Mouse (Mus musculus) right cerebral cortex, adult 2 months (tissue): ENCODE results near the gene Cfap97d1.

Experiments used
- DNase-seq, 2 experiments: peaks; one replicate each; pipeline ENCODE4 v3.0.0; 2021 to 2022; ENCODE audit warnings: low spot score in 2 of 2

The Cfap97d1 gene

DNA sequence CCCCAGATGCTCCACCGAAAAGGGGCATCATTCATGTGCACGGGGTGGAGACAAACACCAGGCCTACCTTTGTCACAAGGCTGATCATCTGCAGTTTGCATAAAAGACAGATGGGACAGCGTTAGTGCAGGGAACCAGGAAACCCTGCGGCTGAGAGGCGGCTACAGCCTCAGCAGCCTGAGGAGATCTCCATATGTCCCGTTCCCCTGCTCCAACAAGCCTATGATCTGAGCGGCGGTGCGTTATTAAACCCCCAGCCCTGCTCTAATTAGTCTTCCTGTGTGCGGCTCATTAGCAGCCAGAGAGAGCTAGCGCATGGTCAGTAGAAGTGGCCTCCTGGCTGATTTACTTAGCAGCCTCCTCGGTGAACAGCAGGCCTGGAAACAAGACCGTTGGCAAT, 26.1 kb downstream of the Cfap97d1 start:
- DNase-seq, result peak in 1 of 2 experiments; percentile 40

DNA sequence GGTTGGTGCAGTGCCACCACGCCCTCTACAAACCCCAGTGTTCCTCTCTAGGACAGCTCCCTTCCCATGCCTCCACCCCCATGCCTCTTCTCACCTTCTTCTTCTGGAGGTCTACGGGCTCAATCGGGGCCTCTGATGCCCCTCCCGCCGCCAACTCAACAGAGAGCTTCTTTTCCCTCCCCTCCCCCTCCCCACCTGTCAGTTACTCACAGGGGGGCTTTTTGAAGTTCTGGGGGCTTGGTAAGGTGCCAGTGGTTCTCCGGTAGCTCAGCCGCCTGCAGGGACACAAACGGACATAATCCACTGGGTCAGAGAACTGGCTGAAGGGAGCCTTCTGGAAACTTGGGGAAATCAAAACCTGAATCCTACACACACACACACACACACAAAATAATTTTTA, 27.4 kb downstream of the Cfap97d1 start:
- no peak for DNase-seq

DNA sequence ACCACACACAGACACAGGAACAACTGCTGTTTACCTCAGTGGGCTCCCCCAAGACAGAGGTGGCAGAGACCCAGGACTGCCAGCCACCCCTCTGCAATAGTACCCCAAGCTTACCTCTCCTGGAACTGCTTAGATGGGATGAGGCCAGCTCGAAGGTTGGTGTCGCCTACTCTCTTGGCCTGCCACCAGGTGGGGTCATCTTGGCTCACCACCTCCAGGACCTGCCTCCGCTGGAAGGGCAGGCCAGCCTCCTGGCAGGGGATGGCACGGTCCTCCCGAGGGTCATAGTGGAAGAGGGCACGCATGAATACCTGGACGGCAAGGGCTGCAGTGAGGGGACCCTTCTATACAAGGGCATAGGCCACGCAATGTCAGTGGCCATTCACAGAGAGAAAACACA, 29.1 kb downstream of the Cfap97d1 start:
- DNase-seq, result no peak

DNA sequence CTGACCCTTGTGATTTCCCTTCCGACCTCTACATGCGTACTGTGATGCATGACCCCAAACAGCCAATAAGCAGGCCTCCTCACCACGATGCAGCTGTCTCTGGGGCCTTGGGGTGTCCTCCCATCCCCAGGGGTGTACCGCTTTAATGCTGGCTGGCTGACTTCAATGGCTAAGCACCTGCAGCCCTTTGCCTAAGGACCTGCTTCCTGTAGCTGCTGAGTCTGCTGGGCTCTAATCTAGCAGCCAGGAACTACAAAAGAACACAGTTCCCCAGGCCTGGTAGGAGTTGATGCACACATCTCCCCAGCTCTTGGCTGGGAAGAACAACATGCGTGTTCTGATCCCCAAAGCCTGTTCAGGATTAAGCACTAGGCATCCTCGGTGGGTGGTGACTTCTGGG, 31.4 kb downstream of the Cfap97d1 start:
- DNase-seq, result no peak

DNA sequence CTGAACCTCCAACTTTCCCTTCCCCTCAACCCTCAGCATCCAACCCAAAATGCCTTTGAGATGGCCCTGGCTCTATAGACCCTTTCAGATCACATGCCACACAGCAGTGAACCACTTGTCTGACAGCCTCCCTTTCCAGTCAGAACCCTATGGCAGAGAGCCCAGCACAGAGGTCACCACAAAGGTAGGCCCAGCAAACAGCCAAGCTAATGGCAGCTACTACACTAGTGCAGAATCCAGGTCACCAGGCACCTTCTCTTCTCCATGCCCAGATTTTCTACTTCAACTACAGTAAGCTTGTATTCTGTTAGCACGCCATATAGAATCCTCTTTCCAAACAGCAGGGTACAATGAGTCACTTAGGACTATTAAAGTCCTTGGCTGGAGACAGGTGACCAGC, 32.1 kb downstream of the Cfap97d1 start:
- DNase-seq, result no peak

DNA sequence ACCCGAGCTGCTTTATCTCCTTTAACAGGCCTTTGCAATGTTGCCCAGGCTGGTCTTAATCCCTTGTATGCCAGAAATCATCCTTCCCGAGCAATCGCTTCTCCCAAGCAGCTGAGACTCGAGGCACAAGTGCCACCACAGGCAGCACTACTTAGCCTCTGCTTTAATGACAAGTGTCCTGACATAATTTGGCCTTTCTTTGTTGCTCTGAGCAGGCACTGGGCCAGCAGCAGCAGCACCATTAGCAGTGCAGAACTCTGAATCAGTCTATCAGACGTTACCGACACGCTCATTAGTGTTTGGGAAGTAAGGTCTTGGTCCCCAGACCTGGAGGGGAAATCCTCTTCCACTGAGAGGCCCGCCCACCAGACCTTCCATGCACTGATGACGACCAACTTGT, 35.7 kb downstream of the Cfap97d1 start:
- no peak for DNase-seq

DNA sequence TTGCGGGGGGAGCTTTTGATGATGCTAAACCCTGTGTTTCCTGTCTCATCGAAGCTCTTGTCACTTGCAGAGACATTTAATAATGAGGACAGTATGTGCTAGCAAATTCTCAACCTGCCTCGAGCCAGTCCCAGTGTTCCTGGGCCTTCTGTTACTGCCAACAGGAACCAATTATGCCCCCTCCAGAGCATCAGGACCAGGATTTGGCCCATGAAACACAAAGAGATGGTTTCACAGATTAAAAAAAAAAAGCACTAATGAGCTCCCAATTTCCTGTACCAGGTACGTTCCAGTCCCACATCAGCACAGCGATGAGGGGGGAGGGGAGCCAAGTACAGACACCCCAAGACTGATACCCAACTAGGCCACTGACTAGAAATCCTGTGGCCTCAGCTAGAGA, 37.1 kb downstream of the Cfap97d1 start:
- DNase-seq, result no peak

DNA sequence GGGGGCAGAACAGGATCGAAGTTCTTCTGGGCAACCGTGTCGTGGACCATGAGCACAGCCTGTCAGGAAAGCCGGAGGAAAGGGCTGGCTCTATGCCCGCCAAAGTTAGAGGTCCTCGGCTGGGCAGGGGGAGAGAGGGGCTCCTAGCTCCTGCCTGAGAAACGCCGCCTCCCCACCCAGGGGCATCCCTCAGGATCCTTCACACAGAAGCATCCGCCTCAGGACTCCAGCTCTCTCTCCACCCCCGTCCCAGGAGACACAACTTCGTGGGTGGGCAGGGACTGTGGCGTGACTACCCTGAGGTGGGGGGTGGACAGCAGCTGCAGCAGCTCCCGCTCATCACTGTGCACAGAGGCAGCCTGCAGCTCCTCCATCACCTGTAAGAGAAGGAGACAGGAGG, 39.3 kb downstream of the Cfap97d1 start:
- peak; percentile 60 to 64 for DNase-seq

DNA sequence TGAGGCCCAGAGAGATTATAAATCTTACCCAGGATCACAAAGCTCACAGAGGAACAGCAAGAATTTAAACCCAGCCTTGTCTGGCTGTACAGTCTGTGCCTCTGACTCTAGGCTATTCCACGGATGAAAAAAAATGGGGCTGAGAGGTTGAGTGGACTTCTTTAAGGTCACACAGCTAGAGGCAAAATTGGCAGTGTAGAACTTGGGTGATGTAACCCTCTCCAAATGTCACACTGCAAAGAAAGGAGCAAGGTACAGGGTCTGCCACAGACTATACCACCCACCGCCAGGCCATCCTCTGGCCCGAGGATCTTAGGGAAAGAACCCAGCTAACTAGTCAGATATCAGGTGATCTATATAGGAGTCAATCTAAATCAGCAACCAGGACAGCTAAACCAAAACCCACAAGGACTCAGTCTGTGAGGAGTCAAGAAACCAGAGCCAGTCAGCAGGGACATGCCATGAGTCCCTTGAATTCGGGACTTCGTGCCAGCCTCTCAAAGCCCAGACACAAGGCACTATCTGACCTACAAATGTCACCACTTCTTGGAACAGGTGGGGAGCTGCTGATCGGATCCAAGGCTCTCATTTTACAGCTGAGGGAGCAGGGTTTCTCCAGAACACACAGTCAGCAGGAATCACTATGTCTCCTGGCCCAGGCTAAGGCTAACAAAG, 40.1 kb downstream of the Cfap97d1 start:
- no peak for DNase-seq

DNA sequence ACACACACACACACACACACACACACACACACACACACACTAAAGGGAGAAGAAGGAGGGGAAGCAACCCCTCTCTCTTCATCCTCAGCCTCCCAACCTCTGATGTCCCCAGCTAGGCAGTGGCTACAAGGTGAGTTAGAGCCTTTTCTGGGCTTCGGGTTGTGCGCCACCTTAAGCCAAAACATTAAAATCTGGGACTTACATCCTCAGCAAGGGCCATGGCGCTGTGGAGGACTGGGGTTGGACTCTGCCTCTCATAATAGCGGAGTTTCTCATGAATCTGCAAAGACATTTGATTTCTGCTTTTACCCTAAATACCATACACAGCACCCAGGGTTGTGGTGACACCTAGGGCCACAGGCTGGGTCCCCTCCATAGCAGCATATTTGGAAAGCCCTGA, 40.8 kb downstream of the Cfap97d1 start:
- DNase-seq, result no peak

DNA sequence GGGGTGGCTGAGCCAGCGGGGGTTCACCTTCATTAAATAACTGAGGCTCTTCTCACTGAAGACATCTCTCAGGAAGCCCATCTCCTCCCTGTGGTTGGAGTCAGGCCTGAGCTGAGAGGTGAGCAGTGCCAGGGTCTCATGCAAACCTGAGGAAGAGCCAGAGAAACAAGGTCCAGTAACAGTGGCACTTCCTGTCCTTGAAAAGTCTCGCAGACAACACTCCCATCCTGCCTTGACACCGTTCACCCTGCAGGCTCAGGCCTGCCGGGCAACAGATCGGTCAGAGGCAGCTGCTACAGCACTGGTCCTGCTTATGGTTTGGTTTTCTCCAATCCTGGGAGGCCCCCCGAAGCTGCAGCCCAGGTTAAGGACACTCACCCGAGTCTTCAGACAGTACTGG, 41.3 kb downstream of the Cfap97d1 start:
- no peak for DNase-seq

DNA sequence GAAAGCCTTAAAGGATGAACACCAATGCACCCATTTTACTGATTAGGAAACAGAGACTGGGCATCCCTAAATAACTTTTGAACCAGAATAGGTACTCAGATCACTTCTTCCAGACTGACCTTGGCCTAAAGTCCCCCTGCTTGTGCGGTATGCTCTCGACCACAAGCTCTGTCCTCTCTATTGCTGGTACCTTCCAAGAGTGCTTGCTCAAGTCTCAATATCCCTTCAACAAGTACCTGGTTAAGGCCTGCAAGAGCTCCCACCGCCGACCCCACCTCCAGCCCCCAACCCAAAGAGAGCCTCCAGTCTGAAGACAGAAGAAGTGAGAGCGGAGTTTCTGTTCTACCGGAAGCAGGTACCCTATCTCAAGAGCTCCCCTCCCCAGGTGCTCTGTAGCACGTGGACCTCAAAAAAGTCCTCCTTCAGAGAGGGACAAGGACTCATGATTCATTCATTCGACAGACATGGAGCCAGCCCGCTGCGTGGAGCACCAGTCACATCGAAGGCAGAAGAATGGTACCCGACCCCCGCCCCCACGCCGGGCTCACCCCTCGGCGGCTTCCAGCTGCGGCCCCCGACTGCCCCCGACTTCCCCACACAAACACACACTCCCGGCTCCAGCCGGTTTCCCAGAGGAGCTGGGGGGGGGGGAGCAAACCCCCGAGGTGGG, 42.0 kb downstream of the Cfap97d1 start:
- peak in 1 of 2 experiments; percentile 42 for DNase-seq

DNA sequence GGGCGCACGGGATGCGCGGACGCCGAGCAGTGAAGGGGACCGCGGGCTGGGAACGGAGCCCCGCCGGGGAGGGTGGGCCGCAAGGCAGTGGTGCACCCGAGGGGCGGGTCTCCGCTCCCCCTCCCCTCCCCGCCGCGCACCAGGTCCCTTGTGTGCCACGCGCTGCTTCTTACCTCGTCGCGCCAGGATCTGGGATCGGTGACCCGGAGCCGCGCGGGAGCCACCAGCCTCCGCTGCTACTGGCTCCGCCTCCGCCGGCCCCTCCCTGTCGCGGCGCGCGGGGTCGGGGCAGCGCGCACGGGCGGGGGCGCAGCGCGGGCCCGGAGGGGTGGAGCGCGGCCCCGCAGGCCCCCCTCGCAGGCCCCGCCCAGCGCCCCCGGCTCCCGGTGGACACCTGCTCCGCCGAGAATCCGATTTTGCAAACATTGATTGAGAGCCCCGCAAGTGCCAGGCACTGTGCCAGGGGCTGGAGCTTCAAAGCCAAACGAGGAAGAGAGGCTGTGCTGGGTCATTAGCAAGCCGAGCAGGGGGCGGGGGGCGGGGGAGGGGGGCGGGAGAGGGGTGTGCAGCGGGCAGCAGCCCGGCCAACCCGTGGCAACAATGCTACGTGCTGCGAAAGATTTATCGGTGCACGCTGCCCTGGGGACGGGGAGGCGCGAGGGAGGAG, 42.7 kb downstream of the Cfap97d1 start:
- DNase-seq, result peak; percentile 56 to 60

DNA sequence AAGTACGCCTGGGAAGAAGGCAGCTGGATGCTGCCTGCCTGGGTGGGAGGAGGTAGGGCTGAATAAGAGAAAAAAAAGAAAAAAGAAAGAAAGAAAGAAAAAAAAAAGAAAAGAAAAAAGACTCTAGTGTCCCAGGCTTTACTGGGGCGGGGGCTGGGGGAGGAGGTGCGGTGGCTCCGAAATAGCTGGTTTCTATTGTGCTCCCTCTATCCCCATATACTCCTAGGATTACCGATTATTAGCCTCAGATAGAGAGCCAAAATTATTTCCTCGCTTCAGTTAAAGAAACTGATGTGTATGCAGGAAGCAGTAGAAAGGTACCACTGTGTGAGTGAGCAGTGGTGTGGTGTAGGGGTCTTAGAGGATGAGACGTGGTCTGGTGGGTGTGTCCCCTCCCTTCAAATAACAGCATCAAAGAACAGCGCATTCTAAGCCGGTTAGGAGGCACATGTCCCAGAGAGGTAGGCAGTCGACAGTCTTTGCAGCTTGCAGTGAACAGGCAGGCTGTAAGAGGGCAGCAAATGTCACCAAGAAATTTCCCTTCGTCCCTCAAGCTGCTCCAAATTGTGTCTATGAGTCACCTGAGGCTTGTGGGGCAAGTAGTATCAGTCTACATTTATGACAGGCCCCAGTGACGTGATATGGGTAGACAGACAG, 43.4 kb downstream of the Cfap97d1 start:
- no peak for DNase-seq

DNA sequence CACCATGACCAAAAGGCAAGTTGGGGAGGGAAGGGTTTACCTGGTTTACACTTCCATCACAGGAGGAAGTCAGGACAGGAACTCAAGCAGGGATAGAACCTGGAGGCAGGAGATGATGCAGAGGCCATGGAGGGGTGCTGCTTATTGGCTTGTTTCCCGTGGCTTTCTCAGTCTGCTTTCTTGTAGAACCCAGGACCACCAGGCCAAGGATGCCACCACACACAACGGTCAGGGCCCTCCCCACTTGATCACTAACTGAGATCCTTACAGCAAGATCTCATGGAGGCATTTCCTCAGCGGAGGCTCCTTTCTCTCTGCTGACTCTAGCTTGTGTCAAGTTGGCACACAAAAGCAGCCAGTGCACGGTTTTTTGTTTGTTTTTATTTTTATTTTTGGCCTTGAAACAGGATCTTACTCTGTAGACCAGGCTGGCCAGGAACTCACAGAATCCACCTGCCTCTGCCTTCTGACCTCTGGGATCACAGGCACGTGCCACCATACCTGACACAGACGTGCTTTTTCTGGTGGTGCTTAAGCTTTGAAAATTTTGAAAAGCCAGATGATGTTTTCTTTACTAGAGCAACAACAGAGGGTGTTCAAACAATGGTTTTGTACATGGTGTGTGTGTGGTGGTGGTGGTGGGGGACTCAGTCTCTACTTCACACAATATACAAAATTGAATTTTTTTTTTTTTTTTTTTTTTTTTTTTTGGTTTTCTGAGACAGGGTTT, 44.2 kb downstream of the Cfap97d1 start, which contains the start of gene Mpp3:
Mpp3 (minus strand) TSS at position 375 of the 730 bp plus-strand sequence.
- no peak for DNase-seq

DNA sequence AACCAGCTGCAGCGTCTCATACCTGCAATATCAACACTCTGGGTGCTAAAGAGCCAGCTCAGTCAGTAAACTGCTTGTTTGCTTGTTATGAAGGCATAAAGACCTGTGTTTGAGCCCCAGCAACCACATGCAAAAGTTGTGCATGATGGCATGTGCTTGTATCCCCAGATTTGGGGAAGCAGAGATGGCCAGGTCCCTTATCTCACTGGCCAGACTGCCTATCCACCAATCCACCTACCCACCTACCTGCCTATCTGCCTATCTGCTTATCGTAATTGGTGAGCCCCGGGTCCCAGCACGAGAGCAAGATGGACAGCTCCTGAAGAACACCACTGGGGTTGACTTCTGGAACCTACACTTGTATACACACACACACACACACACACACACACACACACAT, 45.2 kb downstream of the Cfap97d1 start:
- DNase-seq, result no peak

DNA sequence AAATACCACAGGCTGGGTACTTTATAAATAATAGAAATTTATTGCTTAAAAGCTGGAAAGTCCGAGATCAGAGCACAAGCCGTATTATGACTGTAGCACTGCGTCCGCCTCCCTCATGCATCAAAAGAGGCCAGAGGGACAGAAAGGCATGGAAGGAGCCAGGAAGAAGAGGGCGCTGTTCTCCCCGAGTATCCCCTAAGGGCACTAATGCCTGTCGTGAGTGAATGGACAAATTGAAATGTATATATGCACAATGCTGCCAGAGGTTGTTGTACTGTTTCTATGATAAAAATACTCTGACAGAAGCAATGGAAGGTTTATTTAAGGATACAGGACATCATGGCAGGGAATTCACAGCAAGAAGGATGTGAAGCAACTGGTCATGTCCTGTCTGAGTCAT, 45.9 kb downstream of the Cfap97d1 start:
- no peak for DNase-seq

DNA sequence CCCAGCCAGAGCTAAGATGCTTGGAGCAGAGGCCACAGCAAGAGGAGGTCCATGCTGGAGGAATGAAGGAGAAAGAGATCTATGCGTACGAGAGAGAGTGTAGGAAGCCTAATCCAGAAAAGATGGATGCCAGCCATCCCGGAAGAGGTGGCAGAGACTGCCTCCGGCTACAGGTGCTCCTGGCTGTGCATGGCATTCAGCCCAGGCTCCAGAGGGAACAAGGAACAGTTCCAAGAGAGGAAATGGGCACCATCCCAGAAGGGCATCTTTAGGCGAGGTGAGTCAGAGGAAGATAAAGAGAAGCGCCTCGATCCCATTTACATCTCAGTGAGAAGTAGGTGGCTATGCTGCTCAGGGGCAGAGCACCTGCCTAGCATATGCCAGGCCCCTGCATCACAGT, 47.1 kb downstream of the Cfap97d1 start:
- DNase-seq, result peak; percentile 53 to 56

DNA sequence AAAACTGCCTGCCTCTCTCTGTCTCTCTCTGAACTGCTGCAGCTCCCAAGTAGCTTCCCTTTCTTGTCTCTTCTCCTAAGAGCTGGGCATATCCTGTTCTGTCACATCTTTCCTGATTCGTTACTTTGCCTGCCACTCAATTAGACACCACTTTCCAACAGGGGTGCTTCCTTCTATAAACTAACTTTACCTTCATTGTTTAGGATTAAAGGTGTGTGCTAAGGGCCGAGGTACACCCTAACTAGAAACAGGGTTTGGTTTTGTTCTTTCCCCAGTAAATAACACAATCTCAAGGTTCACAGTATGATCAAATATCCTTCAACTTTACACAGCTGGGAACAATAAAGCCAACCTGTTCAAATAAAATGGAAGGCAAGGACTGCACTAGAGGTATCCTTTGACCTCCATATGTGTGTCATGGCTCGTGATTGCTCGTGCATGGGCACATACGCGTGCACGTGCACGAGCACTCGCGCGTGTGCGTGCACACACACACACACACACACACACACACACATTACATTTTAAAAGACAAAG, 49.0 kb downstream of the Cfap97d1 start:
- DNase-seq, result no peak

DNA sequence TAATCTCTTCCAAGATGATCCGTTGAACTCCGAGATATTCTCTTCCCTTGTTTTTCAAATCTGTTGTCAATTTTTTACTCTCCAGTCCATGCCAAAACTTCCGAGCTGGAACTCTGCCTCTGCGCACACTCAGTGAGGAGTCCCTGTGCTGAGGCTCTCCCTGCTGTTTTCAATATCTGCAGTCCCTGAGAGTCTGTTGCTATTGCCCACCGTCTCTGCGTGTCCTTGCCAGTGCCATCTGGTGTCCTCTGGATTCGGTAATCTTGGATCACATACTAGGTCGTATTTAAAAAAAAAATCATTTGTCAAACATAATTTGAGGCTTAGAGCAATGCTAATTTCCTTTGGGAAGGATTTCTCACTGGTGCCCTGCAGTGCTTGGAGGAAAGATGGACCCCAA, 50.8 kb downstream of the Cfap97d1 start:
- DNase-seq, result no peak

DNA sequence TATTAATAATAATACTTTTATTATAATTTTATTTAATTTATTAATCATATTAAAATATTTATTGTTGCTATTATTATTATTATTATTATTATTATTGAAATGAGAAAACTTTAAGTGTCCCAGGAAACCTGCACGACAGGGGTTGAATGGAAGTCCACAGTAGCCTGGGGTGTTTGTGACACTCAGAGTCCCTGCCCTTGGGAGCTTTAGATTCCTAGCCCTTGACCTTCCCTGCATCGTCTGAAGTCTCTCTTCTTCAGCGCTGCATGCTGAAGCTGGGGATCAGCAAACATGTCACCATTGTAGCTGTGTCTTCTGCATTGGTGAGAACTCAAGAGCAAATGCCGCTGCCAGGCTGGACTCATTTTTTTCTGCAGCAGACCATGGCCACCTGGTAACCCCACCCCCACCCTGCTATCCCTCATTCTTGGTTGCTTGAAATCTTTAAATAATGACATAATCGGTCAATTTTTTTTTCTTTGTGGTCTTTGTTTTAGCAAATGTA, 51.4 kb downstream of the Cfap97d1 start:
- DNase-seq, result no peak
